Mouse (Mus musculus): Measurements from ENCODE around the gene Uqcc2.

DNA sequence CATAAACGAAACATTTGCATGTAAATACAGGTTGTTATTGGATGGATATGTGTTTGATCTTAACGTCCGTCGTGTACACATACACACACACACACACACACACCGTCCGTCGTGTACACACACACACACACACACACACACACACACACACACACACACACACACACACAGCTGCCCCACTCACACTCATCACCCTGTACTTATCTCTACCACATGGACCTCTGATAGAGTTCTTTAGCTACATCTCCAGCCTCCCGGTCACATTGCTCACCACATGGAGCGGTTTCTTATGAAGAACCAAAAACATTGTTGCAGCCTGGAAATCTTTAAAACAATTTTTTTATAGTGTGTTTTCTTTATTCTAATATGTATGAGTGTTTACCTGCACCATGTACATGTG lies 471 bp upstream of the Uqcc2 start:
- TF ChIP-seq EP300 (IDR thresholded peaks at IDR 0.05; ENCODE audit: insufficient read depth, low read depth, low read length) (no peak), CTCF (IDR thresholded peaks at IDR 0.05) (no peak)

All from heart, adult 2 months (tissue).